Mouse (Mus musculus): ENCODE measurements at regions not wholly inside any gene's neighbourhood (a gene's known extent, or its start where the extent isn't known, plus 50 kb on each side); places are given as distances from the start of the nearest gene placed in this dataset.

- H3K4me3 ChIP-seq: no peak overlapping the region
- H3K27ac ChIP-seq: no peak overlapping the region
- intact Hi-C loops (cut with DNase I): loop anchor here (5.0 kb wide), 1 partner anchor 185 kb away; the partner anchor contains the start of gene Gm5127
- peak; percentile 54 for TF ChIP-seq CTCF (IDR thresholded peaks at IDR 0.05)
- no peak for DNase-seq (ENCODE audit: extremely low spot score in 1 of 2, low spot score in 2 of 2)
Measured at GRCm38 (mm10) chrX:106766812-106767211, 73.6 kb downstream of the Rtl3 start.

All from left cerebral cortex, adult 2 months (tissue).